Mouse (Mus musculus) embryonic fibroblast, embryonic 13.5 days (primary cell): ENCODE measurements around the gene Mtrf1. TPM values are rescaled to one million over a fixed set of nuclear protein-coding genes. Genes with fewer than 3 reads are reported as not detected.
A peak's percentile ranks its signal among the peaks of the same experiment; 100 is the strongest.

Source experiments
- H3K27ac ChIP-seq: 2 replicates; pipeline ENCODE4 v1.5.1; 2012; ENCODE audit warnings: low read length, control low read depth, inconsistent platforms; ENCODE audit not compliant: insufficient read depth
- H3K4me1 ChIP-seq: 2 replicates; pipeline ENCODE4 v1.6.1; 2011; ENCODE audit warnings: low read length; ENCODE audit not compliant: control insufficient read depth, insufficient read depth
- H3K4me3 ChIP-seq: 2 replicates; pipeline ENCODE4 v1.5.1; 2011; ENCODE audit warnings: mild to moderate bottlenecking, control low read depth, low read length; ENCODE audit not compliant: insufficient read depth
- CTCF ChIP-seq: IDR thresholded peaks from 2 replicates; pipeline ENCODE4 v1.5.1; 2011; ENCODE audit warnings: mild to moderate bottlenecking, control low read depth, low read length, moderate library complexity, borderline replicate concordance; ENCODE audit not compliant: insufficient read depth
- POLR2A ChIP-seq: IDR thresholded peaks from 2 replicates; pipeline ENCODE4 v1.6.1; 2011; ENCODE audit warnings: low read depth, mild to moderate bottlenecking, control low read depth, low read length, moderate library complexity
- polyA plus RNA-seq: library from polyadenylated mRNA; stranded (reverse); fragments of >200 nt; gene quantifications from 2 replicates; pipeline ENCODE4 v1.2.4, GENCODE M21; 2011; ENCODE audit warnings: low read depth; ENCODE audit not compliant: missing spikeins, insufficient read length

The Mtrf1 gene
- polyA plus RNA-seq: 4.5 and 7.9 TPM in 2 replicates

DNA sequence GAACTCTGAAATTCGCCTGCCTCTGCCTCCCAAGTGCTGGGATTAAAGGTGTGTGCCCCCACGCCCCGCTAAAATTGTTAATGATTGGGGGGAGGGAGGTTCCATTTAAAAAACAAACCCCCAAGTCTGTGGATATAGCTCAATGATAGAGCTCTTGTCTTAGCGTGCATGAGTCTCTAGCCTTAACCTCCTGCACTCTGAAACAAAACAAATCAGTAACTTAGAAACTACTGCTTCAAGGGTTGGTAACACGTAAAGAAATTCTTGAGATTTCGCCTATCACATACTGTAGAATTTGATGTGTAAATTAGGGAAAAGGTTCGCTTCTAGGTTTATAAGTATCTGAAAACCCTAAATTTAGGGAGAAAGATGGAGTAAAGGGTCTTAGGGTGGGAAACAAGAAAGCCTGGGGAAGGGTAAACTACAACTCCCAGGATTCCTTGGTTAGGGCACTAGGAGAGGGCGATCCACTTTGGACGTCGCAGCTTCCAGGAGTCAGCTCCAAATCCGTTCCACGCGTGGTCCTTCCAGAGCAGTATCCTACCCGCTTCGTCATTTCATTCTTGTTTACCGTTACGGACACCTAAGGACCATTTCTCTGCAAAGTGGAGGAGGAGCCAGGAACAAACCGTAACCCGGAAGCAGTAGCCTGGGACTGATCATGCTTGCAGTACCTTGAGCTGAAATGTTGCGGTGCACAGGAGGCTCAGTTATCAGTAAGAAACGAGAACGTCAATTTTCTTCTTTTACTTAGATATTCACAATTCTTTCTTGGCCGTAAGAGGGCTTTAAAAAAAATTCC lies at the start of gene Mtrf1:
TSS of gene Mtrf1 (plus strand) at position 452 of the 802 bp plus-strand sequence.
- TF ChIP-seq POLR2A (peak; percentile 77; the same call in 1 of the 2 replicates), CTCF (no peak)

DNA sequence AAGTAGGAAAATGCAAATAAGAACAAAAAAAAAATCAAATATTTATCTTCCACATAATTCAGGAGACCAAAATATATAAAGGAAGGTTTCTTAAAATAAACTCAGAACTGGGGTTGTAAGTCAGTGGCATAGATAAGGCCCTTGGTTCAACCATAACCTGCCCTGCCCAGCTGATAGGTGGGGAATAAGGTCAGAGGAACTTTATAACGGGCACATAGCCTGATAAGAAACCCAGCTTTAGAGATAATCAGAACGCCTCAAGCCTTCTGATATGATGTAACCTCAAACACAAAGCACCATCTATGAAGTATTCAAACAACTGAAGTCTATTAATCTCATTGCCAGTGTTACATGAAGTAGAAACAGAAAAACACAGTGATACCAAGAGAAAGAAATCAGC lies 39.5 kb upstream of the Mtrf1 start:
- H3K4me3 ChIP-seq: no peak overlapping the region
- TF ChIP-seq CTCF (no peak), POLR2A (no peak)
- no peaks in the 10 kb centered on the region for H3K4me1 ChIP-seq
- no peak overlapping the region for H3K27ac ChIP-seq

More for the DNA sequence above, at the start of gene Mtrf1:
- peak within 1 kb of the TSS; percentile 38 for H3K4me3 ChIP-seq
- peak within 1 kb of the TSS; percentile 65 for H3K27ac ChIP-seq
- H3K4me1 ChIP-seq: no peaks in the 10 kb centered on the region

DNA sequence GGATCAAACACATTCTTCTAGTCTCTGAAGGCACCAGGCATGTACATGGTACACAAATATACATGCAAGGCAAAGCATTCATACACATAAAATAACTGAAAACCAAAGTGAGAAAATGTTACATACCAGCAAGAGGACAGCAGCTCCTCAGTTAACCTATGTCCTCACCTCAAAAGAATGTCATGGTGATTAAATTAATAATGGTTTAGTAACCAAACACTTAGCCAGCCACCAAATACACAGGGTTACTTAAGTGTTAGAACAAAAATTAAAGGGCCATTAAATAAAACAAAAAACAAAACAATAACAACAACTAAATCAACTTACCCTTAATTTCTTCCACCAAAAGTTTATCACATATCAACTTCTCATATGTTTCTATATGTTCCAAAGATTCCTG lies 20.5 kb upstream of the Mtrf1 start:
- TF ChIP-seq POLR2A (no peak), CTCF (no peak)
- Histone ChIP-seq H3K4me1 (no peaks in the 10 kb centered on the region), H3K27ac (no peak overlapping the region), H3K4me3 (no peak overlapping the region)

DNA sequence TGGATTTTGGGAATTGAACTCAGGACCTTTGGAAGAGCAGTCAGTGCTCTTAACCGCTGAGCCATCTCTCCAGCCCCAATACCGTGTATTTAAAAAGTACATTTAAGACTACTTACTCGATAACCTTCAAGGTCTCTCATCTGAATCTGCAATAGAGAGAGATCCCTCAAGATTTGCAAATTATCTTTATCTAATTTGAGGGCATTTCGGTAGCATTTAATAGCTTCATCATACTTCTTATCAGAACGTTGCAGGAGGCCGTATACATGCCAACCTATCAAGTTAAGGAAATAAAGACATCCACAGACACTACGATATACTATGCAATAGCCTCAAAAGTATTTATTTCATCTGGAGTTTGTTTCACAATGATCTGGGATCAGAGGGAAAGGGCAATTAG lies 14.5 kb upstream of the Mtrf1 start:
- H3K4me3 ChIP-seq: no peak overlapping the region
- no peak overlapping the region for H3K27ac ChIP-seq
- TF ChIP-seq POLR2A (no peak), CTCF (no peak)
- no peaks in the 10 kb centered on the region for H3K4me1 ChIP-seq

DNA sequence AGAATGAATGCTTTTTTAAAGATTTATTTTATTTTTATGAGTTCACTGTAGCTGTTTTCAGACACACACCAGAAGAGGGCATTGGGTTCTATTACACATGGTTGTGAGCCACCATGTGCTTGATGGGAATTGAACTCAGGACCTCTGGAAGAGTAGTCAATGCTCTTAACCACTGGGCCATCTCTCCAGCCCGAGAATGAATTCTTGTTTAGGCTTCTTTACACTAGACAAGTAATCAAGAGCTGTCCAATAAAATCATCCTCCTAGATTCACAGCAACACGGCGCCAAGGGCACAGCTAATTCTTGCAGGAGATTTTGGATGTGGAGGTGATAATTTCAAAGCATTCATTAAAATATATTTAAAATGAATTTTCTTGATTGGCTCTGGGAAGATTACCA lies 9.3 kb upstream of the Mtrf1 start:
- no peak overlapping the region for H3K27ac ChIP-seq
- H3K4me1 ChIP-seq: peaks cover 4% of the 10 kb centered on the region; the same call in 1 of the 2 replicates
- H3K4me3 ChIP-seq: no peak overlapping the region
- TF ChIP-seq POLR2A (no peak), CTCF (no peak)

DNA sequence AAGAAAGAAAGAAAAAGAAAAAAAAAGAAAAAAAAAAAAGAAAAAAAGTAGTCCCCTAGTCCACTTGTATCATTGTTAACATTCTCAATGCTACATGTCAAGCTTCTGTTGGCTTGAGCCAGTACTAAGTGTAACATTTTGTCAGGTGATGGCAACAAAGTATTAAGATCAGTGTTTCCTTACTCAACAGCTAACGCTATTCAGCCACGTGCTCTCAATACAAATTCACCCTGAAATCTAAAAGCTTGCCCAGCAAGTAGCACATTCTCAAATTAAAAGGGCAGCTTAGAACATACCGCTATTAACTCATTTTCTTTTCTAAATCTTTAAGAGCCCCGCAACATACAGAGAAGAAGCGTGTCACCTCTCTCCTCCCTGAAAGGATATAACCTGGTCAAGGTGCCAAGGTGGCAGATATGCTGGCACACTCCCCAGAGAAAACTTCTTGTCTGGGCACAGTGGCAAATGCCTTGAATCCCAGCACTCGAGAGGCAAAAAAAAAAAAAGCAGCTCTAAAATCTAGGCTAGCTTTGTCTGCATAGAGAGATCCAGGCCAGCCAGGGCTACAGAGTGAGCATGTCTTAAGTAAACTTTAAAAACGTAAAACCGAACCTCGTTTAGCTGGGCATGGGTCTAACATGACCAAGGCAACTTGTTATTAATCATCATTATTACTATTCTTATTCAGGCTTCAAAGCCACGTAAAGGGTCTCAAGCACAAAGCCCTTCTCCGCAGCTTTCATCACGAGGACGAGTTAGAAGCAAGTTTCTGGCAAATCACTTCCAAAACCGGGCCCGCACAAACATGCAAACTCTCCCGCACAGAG lies 7.9 kb upstream of the Mtrf1 start:
- Histone ChIP-seq H3K27ac (peak overlapping the region; percentile 94), H3K4me1 (peaks cover 4% of the 10 kb centered on the region; the same call in 1 of the 2 replicates), H3K4me3 (peak overlapping the region; percentile 92)
- TF ChIP-seq POLR2A (no peak), CTCF (no peak)

DNA sequence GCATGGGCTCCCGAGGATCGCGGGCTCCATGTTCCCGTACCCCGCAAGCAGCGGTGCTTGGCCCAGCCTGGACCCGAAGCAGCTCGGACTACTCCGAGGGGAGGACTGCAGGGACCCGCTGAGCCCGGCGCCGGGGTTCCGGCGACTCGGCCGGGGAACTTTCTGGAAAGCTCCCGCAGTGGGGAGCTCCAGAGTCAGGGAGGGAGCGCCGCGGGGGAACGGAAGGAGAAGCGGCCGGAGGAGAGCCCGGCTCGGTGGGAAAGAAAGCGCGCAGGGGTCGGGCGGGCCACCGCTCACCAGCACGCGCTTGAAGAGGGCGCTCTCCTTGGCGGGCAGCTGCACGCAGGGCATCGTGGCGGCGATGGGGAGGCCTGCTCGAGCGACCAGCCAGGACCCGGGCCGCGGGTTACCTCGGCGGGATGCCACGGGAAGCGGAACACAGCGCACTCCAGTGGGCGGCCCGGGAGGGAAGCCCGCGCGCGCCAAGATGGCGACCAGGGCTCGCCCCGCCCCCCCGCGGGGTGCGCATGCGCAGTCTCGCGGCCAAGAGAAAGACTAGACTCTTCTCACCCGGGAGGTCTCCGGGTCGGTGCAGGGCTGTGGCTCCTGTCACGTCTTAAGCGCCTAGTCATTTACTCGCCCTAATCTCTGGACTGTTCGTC lies 7.2 kb upstream of the Mtrf1 start, which contains the start of gene Naa16:
TSS of gene Naa16 (minus strand) at position 514 of the 662 bp plus-strand sequence.
- peaks cover 4% of the 10 kb centered on the region; the same call in 1 of the 2 replicates for H3K4me1 ChIP-seq
- peak within 1 kb of the TSS; percentile 92 for H3K4me3 ChIP-seq
- 0 out of 2 replicates have a peak, but pooled peaks have one; percentile 18 for TF ChIP-seq CTCF
- TF ChIP-seq POLR2A: peak; percentile 96
- H3K27ac ChIP-seq: peak within 1 kb of the TSS; percentile 94

DNA sequence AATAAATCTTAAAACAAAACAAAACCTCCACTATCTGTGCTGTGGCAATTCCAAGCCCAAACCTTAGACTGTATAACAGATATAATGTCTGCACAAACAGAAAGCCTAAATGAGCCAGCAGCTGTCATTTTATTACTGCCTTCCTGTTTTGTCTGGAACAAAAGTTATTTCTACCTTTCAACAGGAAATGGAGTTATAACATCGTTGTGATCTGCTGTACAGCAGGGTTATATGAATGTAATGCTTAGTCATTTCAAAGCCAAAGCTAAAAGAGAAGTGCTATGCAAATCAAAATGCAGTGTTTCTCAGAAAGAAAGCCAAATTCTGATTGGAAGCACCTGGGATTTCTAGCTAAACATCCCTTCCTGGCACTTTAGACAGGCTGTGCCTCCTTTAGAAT lies 4.3 kb upstream of the Mtrf1 start:
- no peak overlapping the region for H3K4me3 ChIP-seq
- peaks cover 4% of the 10 kb centered on the region; the same call in 1 of the 2 replicates for H3K4me1 ChIP-seq
- TF ChIP-seq CTCF (no peak), POLR2A (no peak)
- no peak overlapping the region for H3K27ac ChIP-seq

DNA sequence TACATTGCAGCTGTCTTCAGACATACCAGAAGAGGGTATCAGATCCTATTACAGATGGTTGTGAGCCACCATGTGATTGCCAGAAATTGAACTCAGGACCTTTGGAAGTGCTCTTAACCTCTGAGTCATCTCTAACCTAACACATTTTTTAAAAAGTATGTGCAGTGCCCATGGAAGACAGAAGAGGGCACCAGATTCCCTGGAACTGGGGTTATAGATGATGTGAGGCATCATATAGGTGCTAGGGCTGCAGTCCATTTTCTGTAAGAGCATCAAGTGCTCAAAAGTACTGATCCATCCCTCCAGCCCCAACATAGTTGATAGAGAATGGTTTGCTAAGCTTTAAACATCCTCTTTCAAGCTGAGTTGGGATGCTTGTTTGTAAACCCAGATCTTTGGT lies 3.0 kb upstream of the Mtrf1 start:
- TF ChIP-seq POLR2A (no peak), CTCF (no peak)
- no peak overlapping the region for H3K4me3 ChIP-seq
- H3K4me1 ChIP-seq: no peaks in the 10 kb centered on the region
- H3K27ac ChIP-seq: no peak overlapping the region
